Mouse (Mus musculus): Measurements from ENCODE around the gene Hnrnpc. TPM values are rescaled to one million over a fixed set of nuclear protein-coding genes. Genes with fewer than 3 reads are reported as not detected.

Gene Hnrnpc
- polyA plus RNA-seq, 2 experiments, result 161 to 240 TPM

DNA sequence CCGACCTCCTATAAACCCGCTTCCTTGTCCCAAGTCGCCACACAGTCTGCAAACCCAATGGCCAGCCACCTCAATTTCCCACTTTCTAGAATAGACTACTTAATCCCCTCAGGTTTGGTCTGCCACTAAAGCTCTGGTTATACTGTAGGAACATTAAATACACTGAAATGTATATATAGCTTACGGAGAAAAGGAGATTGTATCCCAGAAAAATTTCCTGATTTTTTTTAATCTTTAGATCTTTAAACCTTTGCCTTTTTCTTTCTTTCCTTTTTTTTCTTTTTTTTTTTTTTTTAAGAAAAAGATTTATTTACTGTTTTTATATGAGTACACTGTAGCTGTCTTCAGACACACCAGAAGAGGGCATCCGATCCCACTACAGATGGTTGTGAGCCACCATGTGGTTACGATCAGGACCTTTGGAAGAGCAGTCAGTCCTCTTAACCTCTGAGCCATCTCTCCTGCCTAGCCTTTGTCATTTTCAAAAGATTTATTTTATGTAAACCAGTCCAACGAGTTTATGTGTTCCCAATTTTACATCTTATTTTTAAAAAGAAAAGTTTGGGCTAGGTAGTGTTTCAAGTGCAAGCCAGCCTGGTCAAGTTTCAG lies 953 bp upstream of the Hnrnpc start:
- Histone ChIP-seq H3K36me3 (replicated peaks; ENCODE audit: control insufficient read depth, insufficient read depth, low read depth) (peaks cover 19% of the 10 kb centered on the region), H3K27ac (peak overlapping the region; percentile 96), H3K27me3 (ENCODE audit: control insufficient read depth, insufficient read depth, low read length) (no peaks in the 10 kb centered on the region), H3K9ac (replicated peaks) (peak overlapping the region; percentile 73), H3K9me3 (ENCODE audit: control insufficient read depth, low read length) (no peaks in the 10 kb centered on the region), H3K4me3 (ENCODE audit: insufficient read depth in 1 of 2, low read depth in 2 of 2, low read length in 2 of 2) (peak overlapping the region; percentile 59 to 60), H3K4me2 (ENCODE audit: low read depth) (peak overlapping the region; percentile 94), H3K4me1 (replicated peaks; ENCODE audit: control insufficient read depth in 2 of 2, insufficient read depth in 2 of 2, low read length in 1 of 2) (peaks cover 14 to 33% of the 10 kb centered on the region in 2 experiments)
- DNase-seq (ENCODE audit: low read depth in 3 of 3, low spot score in 3 of 3) (no peak), ATAC-seq (ENCODE audit: insufficient read depth) (no peak; the same call in 1 of the 2 replicates)
- TF ChIP-seq CTCF (IDR thresholded peaks at IDR 0.05; ENCODE audit: low read depth) (peak; percentile 29; the same call in 1 of the 2 replicates), EP300 (IDR thresholded peaks at IDR 0.05; ENCODE audit: low read depth) (no peak)
- 31% methylated on average over 7 of the region's 7 CpGs for WGBS (ENCODE audit: insufficient replicate concordance)

DNA sequence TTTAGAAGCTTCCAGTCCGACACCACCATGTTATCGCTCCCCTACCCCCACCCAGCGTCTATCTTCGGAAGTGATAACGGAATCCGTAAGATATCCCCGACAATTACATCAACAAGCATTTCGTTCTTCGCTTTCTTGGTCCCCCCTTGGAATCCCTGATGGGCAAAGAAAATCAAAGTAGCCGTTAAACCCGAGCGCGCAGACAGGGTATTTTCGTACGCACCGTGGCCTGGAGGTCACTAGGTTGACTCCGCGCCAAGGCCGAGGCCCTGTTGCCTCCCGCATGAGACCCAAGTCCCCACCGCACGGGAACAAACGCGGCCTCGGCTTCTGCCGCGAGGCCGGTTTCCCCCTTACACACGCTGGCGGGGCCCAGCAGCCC lies 363 bp downstream of the Hnrnpc start:
- DNase-seq (ENCODE audit: low read depth in 3 of 3, low spot score in 3 of 3) (peak; percentile 37 to 49 (median 39)), ATAC-seq (ENCODE audit: insufficient read depth) (peak; percentile 8; the same call in 1 of the 2 replicates)
- no peaks in the 10 kb centered on the region for H3K27me3 ChIP-seq (ENCODE audit: control insufficient read depth, insufficient read depth, low read length)
- peak overlapping the region; percentile 86 for H3K27ac ChIP-seq
- peak overlapping the region; percentile 92 for H3K9ac ChIP-seq (replicated peaks)
- WGBS (ENCODE audit: insufficient replicate concordance), result 0% methylated on average over 30 of the region's 30 CpGs
- no peaks in the 10 kb centered on the region for H3K9me3 ChIP-seq (ENCODE audit: control insufficient read depth, low read length)
- H3K4me3 ChIP-seq (ENCODE audit: insufficient read depth in 1 of 2, low read depth in 2 of 2, low read length in 2 of 2), result peak overlapping the region; percentile 91 to 96
- H3K4me1 ChIP-seq (replicated peaks; ENCODE audit: control insufficient read depth in 2 of 2, insufficient read depth in 2 of 2, low read length in 1 of 2), result peaks cover 16 to 35% of the 10 kb centered on the region in 2 experiments
- TF ChIP-seq CTCF (IDR thresholded peaks at IDR 0.05; ENCODE audit: low read depth), result no peak
- peaks cover 27% of the 10 kb centered on the region for H3K36me3 ChIP-seq (replicated peaks; ENCODE audit: control insufficient read depth, insufficient read depth, low read depth)
- peak overlapping the region; percentile 98 for H3K4me2 ChIP-seq (ENCODE audit: low read depth)

GRCm38 (mm10) chr14:52101285-52102157 lies 2.3 kb downstream of the Hnrnpc start:
- H3K36me3 ChIP-seq (replicated peaks; ENCODE audit: control insufficient read depth, insufficient read depth, low read depth), result peaks cover 38% of the 10 kb centered on the region
- peak overlapping the region; percentile 36 to 91; a peak in 3 of 4 replicates for H3K4me3 ChIP-seq (ENCODE audit: insufficient read depth in 1 of 2, low read depth in 2 of 2, low read length in 2 of 2)
- H3K27ac ChIP-seq, result peak overlapping the region; percentile 36; the same call in 1 of the 2 replicates
- no peaks in the 10 kb centered on the region for H3K27me3 ChIP-seq (ENCODE audit: control insufficient read depth, insufficient read depth, low read length)
- TF ChIP-seq EP300 (IDR thresholded peaks at IDR 0.05; ENCODE audit: low read depth), result no peak
- no peak; the same call in 1 of the 2 replicates for TF ChIP-seq CTCF (IDR thresholded peaks at IDR 0.05; ENCODE audit: low read depth)
- 24% methylated on average over 1 of the region's 1 CpGs for WGBS (ENCODE audit: insufficient replicate concordance)
- peak overlapping the region; percentile 55 for H3K9ac ChIP-seq (replicated peaks)
- no peaks in the 10 kb centered on the region for H3K9me3 ChIP-seq (ENCODE audit: control insufficient read depth, low read length)
- no peak for DNase-seq (ENCODE audit: low read depth in 3 of 3, low spot score in 3 of 3)
- H3K4me1 ChIP-seq (replicated peaks; ENCODE audit: control insufficient read depth in 2 of 2, insufficient read depth in 2 of 2, low read length in 1 of 2), result peaks cover 16 to 31% of the 10 kb centered on the region in 2 experiments
- ATAC-seq (ENCODE audit: insufficient read depth), result no peak
- H3K4me2 ChIP-seq (ENCODE audit: low read depth), result peak overlapping the region; percentile 98

GRCm38 (mm10) chr14:52100170-52100960 lies 3.5 kb downstream of the Hnrnpc start:
- Histone ChIP-seq H3K27ac (no peak overlapping the region), H3K4me1 (replicated peaks; ENCODE audit: control insufficient read depth in 2 of 2, insufficient read depth in 2 of 2, low read length in 1 of 2) (peaks cover 16 to 27% of the 10 kb centered on the region in 2 experiments), H3K9me3 (ENCODE audit: control insufficient read depth, low read length) (no peaks in the 10 kb centered on the region), H3K9ac (replicated peaks) (no peak overlapping the region), H3K27me3 (ENCODE audit: control insufficient read depth, insufficient read depth, low read length) (no peaks in the 10 kb centered on the region), H3K4me2 (ENCODE audit: low read depth) (peak overlapping the region; percentile 98), H3K36me3 (replicated peaks; ENCODE audit: control insufficient read depth, insufficient read depth, low read depth) (peaks cover 48% of the 10 kb centered on the region), H3K4me3 (ENCODE audit: insufficient read depth in 1 of 2, low read depth in 2 of 2, low read length in 2 of 2) (peak overlapping the region; percentile 9 to 30; a peak in 3 of 4 replicates)
- ATAC-seq (ENCODE audit: insufficient read depth) (no peak), DNase-seq (ENCODE audit: low read depth in 3 of 3, low spot score in 3 of 3) (no peak)
- 40% methylated on average over 5 of the region's 5 CpGs for WGBS (ENCODE audit: insufficient replicate concordance)
- TF ChIP-seq EP300 (IDR thresholded peaks at IDR 0.05; ENCODE audit: low read depth), result no peak
- no peak for TF ChIP-seq CTCF (IDR thresholded peaks at IDR 0.05; ENCODE audit: low read depth)

Data from liver, embryonic 14.5 days (tissue).